Mouse (Mus musculus): ENCODE data around the gene Pigu.

DNA sequence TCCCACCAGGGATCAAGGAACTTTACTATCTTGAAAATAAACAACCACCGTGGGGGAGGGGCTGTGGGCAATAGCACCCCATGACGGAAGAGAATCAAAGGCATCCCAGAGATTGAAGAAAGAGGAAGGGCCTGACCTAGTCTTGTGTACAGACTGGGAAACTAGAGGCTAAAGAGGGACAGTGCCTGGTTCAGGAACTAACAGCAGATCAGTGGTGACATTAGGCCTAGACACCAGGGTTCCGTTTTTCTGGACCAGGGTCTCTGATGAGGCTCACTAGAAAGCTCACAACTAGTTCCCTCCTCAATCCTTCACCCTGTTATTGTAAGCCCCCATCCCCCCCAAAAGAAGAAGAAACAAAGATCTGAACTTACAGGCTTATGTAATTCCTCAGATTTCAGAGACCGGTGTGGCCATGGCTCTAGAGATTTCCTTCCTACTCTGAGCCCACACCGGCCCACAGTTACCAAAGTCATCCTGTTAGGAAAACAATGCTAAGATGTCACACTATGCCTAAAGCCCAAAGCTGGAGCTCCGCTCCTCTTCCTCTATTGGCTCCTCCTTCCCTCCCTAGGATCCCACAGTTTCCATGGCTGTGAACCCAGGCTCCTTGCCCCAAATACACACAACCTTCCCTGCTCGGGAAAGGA lies 10.5 kb upstream of the Pigu start:
- TF ChIP-seq CTCF (IDR thresholded peaks at IDR 0.05), result no peak
- TF ChIP-seq EP300 (IDR thresholded peaks at IDR 0.05), result no peak
